Mouse (Mus musculus) hindbrain, postnatal 0 days (tissue): Measurements from ENCODE around the gene Zfp689. TPM values are rescaled to one million over a fixed set of nuclear protein-coding genes. Genes with fewer than 3 reads are reported as not detected.

Experiments
- ATAC-seq: fragments of 200-750 bp; cut with Nextera tagmentation; 2 replicates; pipeline ENCODE4 v1.8.0; 2017; ENCODE audit warnings: mild to moderate bottlenecking, moderate TSS enrichment, moderate library complexity
- DNase-seq: peaks from one replicate; pipeline ENCODE4 v3.0.0-alpha.2; 2015; ENCODE audit warnings: low spot score
- H3K27ac ChIP-seq: fragments of 300-500 bp; sonication (generic); 2 replicates; pipeline ENCODE4 v1.5.1; 2014; ENCODE audit warnings: mild to moderate bottlenecking
- H3K27me3 ChIP-seq: fragments of 300-500 bp; sonication (generic); 2 replicates; pipeline ENCODE4 v1.6.1; 2014; ENCODE audit warnings: low read length, mixed read lengths; ENCODE audit not compliant: insufficient read depth
- H3K36me3 ChIP-seq: fragments of 300-500 bp; sonication (generic); 2 replicates; pipeline ENCODE4 v1.6.1; 2014; ENCODE audit warnings: low read length, mixed read lengths; ENCODE audit not compliant: insufficient read depth
- H3K4me1 ChIP-seq: fragments of 300-500 bp; sonication (generic); 2 replicates; pipeline ENCODE4 v1.6.1; 2014; ENCODE audit warnings: antibody characterized with exemption, low read length, mixed read lengths; ENCODE audit not compliant: insufficient read depth
- H3K4me2 ChIP-seq: fragments of 300-500 bp; sonication (generic); 2 replicates; pipeline ENCODE4 v1.6.1; 2014; ENCODE audit warnings: low read depth, mild to moderate bottlenecking, low read length, moderate library complexity, mixed read lengths
- H3K4me3 ChIP-seq: fragments of 300-500 bp; sonication (generic); 2 replicates; pipeline ENCODE4 v1.5.1; 2014; ENCODE audit warnings: low read length
- H3K9ac ChIP-seq: fragments of 300-500 bp; sonication (generic); replicated peaks from 2 replicates; pipeline ENCODE4 v1.6.1; 2014; ENCODE audit warnings: mild to moderate bottlenecking, low read length, moderate library complexity, mixed read lengths
- H3K9me3 ChIP-seq: fragments of 300-500 bp; sonication (generic); 2 replicates; pipeline ENCODE4 v1.6.1; 2016; ENCODE audit warnings: low read length, mixed read lengths
- CTCF ChIP-seq: IDR thresholded peaks from 2 replicates; pipeline ENCODE4 v1.5.1; 2016; ENCODE audit warnings: antibody characterized with exemption, control low read depth, low read depth
- WGBS: fragments of 180-500 bp; shearing (Covaris S2); extraction: QIAGEN DNeasy Blood & Tissue Kit; methylation state at CpG from one replicate; pipeline ENCODE4 v1.1.7; 2014; 5-methylcytosine and 5-hydroxymethylcytosine counted together
- polyA plus RNA-seq: library from polyadenylated mRNA; unstranded; fragments of >200 nt; fragmentation: Nextera tagmentation; extraction: Ambion mirVana; gene quantifications from 2 replicates; pipeline ENCODE4 v1.2.1, GENCODE M21; 2015
- total RNA-seq: library from RNA; depleted of rRNA; stranded (reverse); fragments of >200 nt; gene quantifications from 2 replicates; pipeline ENCODE4 v1.2.3, GENCODE M21; 2014

The Zfp689 gene
- total and polyA plus RNA-seq, 2 experiments from 2014 or later = 7.7 to 8.6 TPM

- Histone ChIP-seq H3K9ac (no peak overlapping the region), H3K4me3 (no peak overlapping the region), H3K9me3 (no peaks in the 10 kb centered on the region), H3K4me1 (peaks cover 6% of the 10 kb centered on the region; the same call in 1 of the 2 replicates), H3K4me2 (no peak overlapping the region), H3K27ac (no peak overlapping the region), H3K27me3 (no peaks in the 10 kb centered on the region), H3K36me3 (peaks cover 83% of the 10 kb centered on the region)
- WGBS = 58% methylated on average over 5 of the region's 5 CpGs
- DNase-seq = no peak
- TF ChIP-seq CTCF = no peak
- no peak for ATAC-seq
Observed at GRCm38 (mm10) chr7:127485416-127485815, 36.5 kb upstream of the Zfp689 start.

- Histone ChIP-seq H3K4me1 (peaks cover 20% of the 10 kb centered on the region), H3K27me3 (no peaks in the 10 kb centered on the region), H3K9ac (peak overlapping the region; percentile 97), H3K27ac (no peak overlapping the region), H3K9me3 (no peaks in the 10 kb centered on the region), H3K4me2 (peak overlapping the region; percentile 94), H3K36me3 (peaks cover 46% of the 10 kb centered on the region), H3K4me3 (peak overlapping the region; percentile 89)
- no peak for DNase-seq
- TF ChIP-seq CTCF = no peak
- no peak for ATAC-seq
- WGBS = 61% methylated on average over 2 of the region's 2 CpGs
Observed at GRCm38 (mm10) chr7:127480321-127480720, 31.4 kb upstream of the Zfp689 start.

GRCm38 (mm10) chr7:127479318-127480225 lies 30.6 kb upstream of the Zfp689 start:
- WGBS = 2% methylated on average over 47 of the region's 48 CpGs
- ATAC-seq (no peak), DNase-seq (peak; percentile 27)
- Histone ChIP-seq H3K27me3 (no peaks in the 10 kb centered on the region), H3K4me1 (peaks cover 20% of the 10 kb centered on the region), H3K9ac (peak overlapping the region; percentile 97), H3K4me2 (peak overlapping the region; percentile 94), H3K36me3 (peaks cover 46% of the 10 kb centered on the region), H3K27ac (peak overlapping the region; percentile 98), H3K9me3 (no peaks in the 10 kb centered on the region), H3K4me3 (peak overlapping the region; percentile 89)
- TF ChIP-seq CTCF = no peak

- no peaks in the 10 kb centered on the region for H3K9me3 ChIP-seq
- H3K4me3 ChIP-seq = peak within 1 kb of the TSS; percentile 89
- peaks cover 45% of the 10 kb centered on the region for H3K36me3 ChIP-seq
- peak within 1 kb of the TSS; percentile 94 for H3K4me2 ChIP-seq
- ATAC-seq = peak; percentile 84
- DNase-seq = peak; percentile 98
- 0 out of 2 replicates have a peak, but pooled peaks have one; percentile 13 for TF ChIP-seq CTCF
- WGBS = under 1% methylated on average over 60 of the region's 62 CpGs
- peak within 1 kb of the TSS; percentile 97 for H3K9ac ChIP-seq
- H3K27ac ChIP-seq = peak within 1 kb of the TSS; percentile 98
- H3K4me1 ChIP-seq = peaks cover 20% of the 10 kb centered on the region
- H3K27me3 ChIP-seq = no peaks in the 10 kb centered on the region
Observed at GRCm38 (mm10) chr7:127478635-127479317, 29.8 kb upstream of the Zfp689 start, which contains the start of gene Fbrs. Fbrs (plus strand) TSS chr7:127479199.

- Histone ChIP-seq H3K36me3 (peaks cover 43% of the 10 kb centered on the region), H3K4me2 (peak overlapping the region; percentile 94), H3K27me3 (no peaks in the 10 kb centered on the region), H3K9me3 (no peaks in the 10 kb centered on the region), H3K9ac (peak overlapping the region; percentile 97), H3K4me3 (peak overlapping the region; percentile 89), H3K4me1 (peaks cover 20% of the 10 kb centered on the region), H3K27ac (peak overlapping the region; percentile 98)
- peak; percentile 48 for TF ChIP-seq CTCF
- WGBS = under 1% methylated on average over 50 of the region's 50 CpGs
- ATAC-seq (peak; percentile 94), DNase-seq (peak; percentile 99)
Observed at GRCm38 (mm10) chr7:127477687-127478634, 29.0 kb upstream of the Zfp689 start.

- DNase-seq = no peak
- no peak for ATAC-seq
- Histone ChIP-seq H3K4me3 (peak overlapping the region; percentile 89), H3K9me3 (no peaks in the 10 kb centered on the region), H3K27me3 (no peaks in the 10 kb centered on the region), H3K36me3 (peaks cover 33% of the 10 kb centered on the region), H3K4me1 (peaks cover 24% of the 10 kb centered on the region), H3K4me2 (peak overlapping the region; percentile 94), H3K9ac (0 out of 2 replicates have a peak overlapping the region, but pooled peaks have one; percentile 97), H3K27ac (peak overlapping the region; percentile 98)
- no peak for TF ChIP-seq CTCF
- 83% methylated on average over 4 of the region's 4 CpGs for WGBS
Observed at GRCm38 (mm10) chr7:127476855-127477254, 27.9 kb upstream of the Zfp689 start.
